Mouse (Mus musculus): ENCODE results near the gene Ier5. TPM values are rescaled to one million over a fixed set of nuclear protein-coding genes. Genes with fewer than 3 reads are reported as not detected.
A peak's percentile ranks its signal among the peaks of the same experiment; 100 is the strongest.

Ier5 gene
- total RNA-seq (2015) (6.8 and 12.1 TPM in 2 replicates), total RNA-seq (2017) (5.1 and 5.7 TPM in 2 replicates)

- ATAC-seq (replicated peaks; ENCODE audit: poor library complexity), result peak; percentile 81
Observed at GRCm38 (mm10) chr1:155099280-155099848, at the start of gene Ier5. Gene Ier5 (minus strand): TSS chr1:155099636.

- ATAC-seq (replicated peaks; ENCODE audit: poor library complexity), result peak; percentile 32
Observed at GRCm38 (mm10) chr1:155147228-155147627, 47.8 kb upstream of the Ier5 start.

GRCm38 (mm10) chr1:155146572-155146980 is 47.1 kb upstream of the Ier5 start, which contains the start of gene Mr1:
Gene Mr1 (minus strand): TSS chr1:155146814.
- peak; percentile 93 for ATAC-seq (replicated peaks; ENCODE audit: poor library complexity)

- peak; percentile 74 for ATAC-seq (replicated peaks; ENCODE audit: poor library complexity)
Observed at GRCm38 (mm10) chr1:155145620-155146019, 46.2 kb upstream of the Ier5 start.

GRCm38 (mm10) chr1:155140076-155140475 is 40.6 kb upstream of the Ier5 start:
- ATAC-seq (replicated peaks; ENCODE audit: poor library complexity), result peak; percentile 97

GRCm38 (mm10) chr1:155138795-155139194 is 39.4 kb upstream of the Ier5 start:
- ATAC-seq (replicated peaks; ENCODE audit: poor library complexity), result peak; percentile 74

DNA sequence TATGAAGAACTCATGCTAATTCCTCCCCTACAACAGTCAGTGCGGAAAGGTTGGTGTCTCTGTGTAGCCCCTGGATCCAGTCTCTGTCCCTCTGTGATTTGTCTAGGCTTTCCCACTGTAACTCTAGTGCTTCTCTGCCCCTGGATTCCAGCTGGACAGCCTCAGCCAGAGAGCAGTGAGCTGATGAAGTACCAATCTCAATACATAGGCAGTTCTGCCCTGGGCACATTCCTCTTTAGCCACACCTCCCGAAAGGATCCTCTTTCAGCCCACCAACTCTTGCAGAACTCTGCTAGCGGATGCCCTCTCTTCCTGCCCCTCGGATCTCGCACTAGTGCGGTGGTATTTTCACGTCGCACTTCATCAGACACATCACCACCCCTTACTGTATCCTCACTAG is 35.4 kb upstream of the Ier5 start:
- no peak for ATAC-seq (replicated peaks; ENCODE audit: poor library complexity)

DNA sequence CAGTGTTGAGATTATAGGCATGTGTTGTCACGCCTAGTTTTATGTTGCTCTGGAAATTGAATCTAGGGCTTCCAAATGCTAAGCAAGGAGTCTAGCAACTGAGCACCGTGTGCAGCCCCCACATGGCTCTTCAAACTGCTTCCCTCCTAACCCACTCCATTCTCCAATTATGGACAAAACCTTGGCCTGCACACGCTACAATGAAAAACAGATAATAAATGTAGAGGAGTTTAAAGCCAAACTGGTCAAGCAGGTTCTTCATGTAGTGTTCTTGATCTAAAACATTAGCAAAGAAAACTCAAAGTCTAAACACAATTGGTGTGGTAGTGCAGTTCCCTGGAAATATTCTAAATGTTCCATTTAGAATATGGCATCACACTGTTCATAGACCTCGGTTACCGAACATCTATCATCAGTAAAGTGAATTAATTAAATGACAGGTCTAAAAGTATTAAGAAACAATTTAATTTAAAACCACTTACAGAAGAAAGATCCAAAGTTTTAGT is 28.0 kb upstream of the Ier5 start:
- no peak for ATAC-seq (replicated peaks; ENCODE audit: poor library complexity)

DNA sequence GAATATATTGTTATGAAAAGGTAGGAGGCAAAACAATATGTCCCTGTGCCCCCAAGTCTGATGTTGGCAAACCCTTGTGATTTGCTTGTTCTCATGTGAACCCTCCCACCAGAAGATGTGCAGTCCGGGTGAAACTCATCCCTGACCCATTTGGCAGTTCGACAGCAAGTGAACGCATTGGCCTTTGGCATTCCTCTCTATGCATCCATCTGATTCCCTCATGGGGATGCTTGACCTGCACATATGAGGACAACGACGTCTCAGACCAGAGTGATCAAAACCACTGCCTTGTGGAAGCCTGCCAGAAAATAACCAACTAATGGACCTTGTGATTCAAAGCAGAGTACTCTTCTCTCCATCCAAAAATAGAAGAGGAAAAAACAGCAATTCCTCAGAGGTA is 27.3 kb upstream of the Ier5 start:
- no peak for ATAC-seq (replicated peaks; ENCODE audit: poor library complexity)

DNA sequence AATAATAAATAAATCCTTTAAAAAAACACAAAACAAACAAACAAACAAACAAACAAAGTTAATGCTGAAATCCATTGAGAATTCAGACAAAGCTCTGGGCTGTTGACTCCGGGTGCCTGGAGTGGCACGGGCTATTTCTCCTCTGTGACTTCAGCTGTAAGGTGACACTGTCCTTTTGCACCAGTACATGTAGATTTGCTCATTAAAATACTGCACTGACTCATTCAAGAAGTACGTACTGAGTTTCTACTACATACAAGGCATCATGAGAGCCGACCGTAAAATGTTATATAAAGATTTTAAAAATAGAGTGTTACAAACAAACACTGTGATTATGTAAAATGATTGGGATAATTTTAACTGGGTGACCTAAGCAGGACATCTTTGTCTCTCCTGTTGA is 25.0 kb upstream of the Ier5 start:
- ATAC-seq (replicated peaks; ENCODE audit: poor library complexity), result no peak

GRCm38 (mm10) chr1:155121977-155122939 is 22.8 kb upstream of the Ier5 start:
- no peak for ATAC-seq (replicated peaks; ENCODE audit: poor library complexity)

DNA sequence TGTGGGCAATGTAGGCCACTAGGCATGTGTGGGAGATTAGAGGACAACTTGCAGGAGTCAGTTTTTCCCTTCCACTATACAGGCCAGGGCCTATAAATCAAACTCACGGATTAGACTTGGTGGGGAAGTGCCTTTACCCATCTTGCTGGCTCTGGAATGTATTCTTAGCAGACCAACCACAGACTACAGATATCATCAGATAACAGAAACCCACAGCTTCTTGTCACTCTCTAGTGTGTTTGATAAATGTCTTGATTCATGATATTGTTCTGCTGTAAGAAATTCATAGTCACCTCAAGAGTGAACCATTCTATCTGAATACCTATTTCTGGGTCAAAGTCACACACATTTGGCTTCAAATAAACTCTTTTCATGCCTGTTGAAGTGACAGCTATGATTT is 20.3 kb upstream of the Ier5 start:
- ATAC-seq (replicated peaks; ENCODE audit: poor library complexity), result 0 out of 2 replicates have a peak, but pooled peaks have one; percentile 20

DNA sequence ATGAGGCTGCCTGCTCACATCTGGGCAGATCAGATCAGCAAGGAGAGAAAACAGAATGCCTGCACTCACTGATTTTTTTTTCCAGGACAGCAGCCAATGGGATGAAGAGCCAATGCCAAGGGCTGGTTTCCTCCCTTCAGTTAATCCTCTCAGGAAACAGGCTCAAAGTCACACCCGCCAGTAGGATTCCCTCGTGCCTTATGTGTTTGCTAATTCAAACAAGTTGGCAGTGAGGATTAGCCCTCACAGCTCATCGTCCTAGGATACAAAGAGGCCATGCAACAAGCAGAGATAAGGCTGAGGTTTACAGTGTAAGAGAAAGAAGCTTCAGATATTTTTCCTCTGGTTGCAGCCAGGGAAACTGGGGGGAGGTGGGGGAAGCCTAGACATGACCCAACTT is 14.5 kb upstream of the Ier5 start:
- ATAC-seq (replicated peaks; ENCODE audit: poor library complexity), result peak; percentile 46; the same call in 1 of the 2 replicates

DNA sequence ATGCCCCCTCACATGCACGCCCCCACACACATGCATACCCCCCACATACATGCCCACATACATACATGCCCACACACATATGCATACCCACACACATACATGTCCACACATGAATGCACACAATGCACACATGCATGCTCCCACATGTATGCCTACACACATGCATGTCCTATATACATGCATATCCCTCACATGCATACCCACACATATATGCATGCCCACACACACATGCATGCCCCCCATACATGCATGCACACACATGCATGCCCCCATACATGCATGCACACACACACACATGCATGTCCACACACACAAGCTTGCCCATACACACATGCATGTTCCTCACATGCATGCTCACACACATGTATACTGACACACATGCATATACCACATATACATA is 13.4 kb upstream of the Ier5 start:
- ATAC-seq (replicated peaks; ENCODE audit: poor library complexity), result no peak

DNA sequence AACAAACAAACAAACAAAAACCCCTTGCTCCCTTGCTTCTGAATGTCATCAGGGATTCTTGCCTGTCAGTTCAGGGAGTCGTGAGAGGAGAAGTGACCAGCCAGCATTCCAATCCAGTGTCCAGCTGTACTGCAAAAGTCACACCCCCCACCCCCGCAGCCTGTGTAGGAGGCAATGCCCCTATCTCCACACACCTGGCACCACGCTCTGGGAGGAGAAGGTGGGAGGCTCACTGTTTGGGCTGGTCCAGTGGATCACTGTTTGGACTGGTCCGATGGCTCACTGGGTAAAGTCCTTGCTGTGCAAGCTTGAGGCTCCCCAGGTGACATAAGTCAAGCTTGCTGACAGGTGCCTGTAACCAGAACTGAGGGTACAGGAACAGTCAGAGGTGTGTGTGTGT is 12.7 kb upstream of the Ier5 start:
- no peak for ATAC-seq (replicated peaks; ENCODE audit: poor library complexity)

DNA sequence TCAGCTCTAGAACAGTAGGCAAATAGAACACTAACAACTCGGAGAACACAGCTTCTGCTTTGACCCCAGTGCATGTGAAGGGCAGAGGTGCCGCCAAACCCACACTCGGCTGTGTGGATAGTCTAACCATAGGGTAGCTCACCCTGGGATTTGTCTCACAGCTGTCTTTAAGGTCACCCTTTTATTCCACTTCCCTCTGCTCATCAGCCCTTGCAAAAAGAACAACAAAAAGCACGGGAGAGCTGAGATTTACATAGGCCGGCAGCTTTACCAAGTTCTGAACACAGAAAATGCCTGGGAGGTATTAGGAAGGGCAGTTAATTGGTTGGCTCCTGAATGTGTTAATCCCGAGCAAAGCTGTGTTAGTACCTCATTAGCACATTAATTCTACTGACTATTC is 12.1 kb upstream of the Ier5 start:
- ATAC-seq (replicated peaks; ENCODE audit: poor library complexity), result no peak

DNA sequence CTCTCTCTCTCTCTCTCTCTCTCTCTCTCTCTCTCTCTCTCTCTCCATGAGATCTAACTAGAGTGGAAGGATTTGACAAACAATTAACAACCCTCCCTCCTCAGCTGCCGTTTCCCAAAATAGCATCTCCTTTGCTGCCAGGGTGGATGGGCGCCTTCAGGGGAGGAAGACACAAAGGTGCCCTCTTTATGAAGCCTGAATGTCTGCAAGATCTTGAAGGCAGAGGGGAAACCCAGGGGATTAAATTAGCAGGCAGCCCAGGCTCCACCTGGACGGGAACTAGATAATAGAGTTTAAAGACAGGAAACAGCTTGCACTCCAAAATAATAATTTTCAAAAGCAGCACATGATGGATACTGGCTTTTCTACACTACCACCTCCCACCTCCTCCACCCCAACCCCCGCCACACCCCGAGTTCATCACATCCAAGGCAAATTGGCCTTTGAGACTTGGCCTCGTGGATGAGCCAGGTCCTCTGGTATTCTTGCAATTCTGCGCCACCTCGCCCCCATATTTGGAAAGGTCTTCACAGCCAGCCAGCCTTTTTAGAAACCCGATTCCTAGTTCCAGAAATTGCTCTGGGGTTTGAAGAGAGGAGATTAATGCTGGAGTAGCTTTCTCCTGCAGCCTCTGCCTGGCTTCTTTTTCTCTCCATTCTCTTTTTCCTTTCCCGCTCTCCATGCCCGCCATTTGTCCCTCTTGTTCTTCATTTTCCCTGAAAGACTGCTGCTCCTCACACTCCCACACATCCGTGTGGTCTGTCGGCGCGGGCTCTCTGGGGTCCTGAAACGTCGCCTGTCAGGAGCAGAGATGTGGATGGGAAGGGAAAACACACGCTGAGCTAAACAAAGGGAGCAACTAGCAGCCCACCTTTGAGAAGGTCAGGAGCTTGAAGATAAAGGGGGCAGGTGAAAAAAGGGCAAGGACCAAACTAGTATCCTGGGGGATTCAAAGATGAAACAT is 10.2 kb upstream of the Ier5 start:
- no peak for ATAC-seq (replicated peaks; ENCODE audit: poor library complexity)

DNA sequence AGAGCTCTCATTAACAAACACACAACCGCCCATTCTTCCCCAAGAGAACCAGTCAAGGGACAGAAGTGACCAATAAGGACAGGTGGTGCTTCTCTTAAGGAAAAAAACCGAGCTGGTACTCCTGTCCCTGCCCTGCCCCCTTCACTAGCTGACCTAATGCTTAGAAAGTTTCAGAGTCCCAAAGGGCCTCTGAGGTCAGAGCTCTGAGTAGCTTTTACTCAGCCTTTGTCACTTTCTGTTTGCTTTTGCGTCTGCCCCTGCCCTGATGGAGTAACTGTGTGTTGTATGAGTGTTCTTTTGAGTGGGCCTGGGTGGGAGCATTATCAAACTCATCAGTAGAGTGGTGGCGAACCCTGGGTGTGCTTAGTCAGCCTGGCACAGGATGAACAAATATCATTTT is 9.0 kb upstream of the Ier5 start:
- 0 out of 2 replicates have a peak, but pooled peaks have one; percentile 15 for ATAC-seq (replicated peaks; ENCODE audit: poor library complexity)

GRCm38 (mm10) chr1:155107843-155108242 is 8.4 kb upstream of the Ier5 start:
- ATAC-seq (replicated peaks; ENCODE audit: poor library complexity), result peak; percentile 45

GRCm38 (mm10) chr1:155106310-155106709 is 6.9 kb upstream of the Ier5 start:
- no peak for ATAC-seq (replicated peaks; ENCODE audit: poor library complexity)

GRCm38 (mm10) chr1:155103991-155104390 is 4.6 kb upstream of the Ier5 start:
- no peak for ATAC-seq (replicated peaks; ENCODE audit: poor library complexity)
